Mouse (Mus musculus) embryonic facial prominence, embryonic 14.5 days (tissue): Measurements from ENCODE around the gene Tab2. TPM values are rescaled to one million over a fixed set of nuclear protein-coding genes. Genes with fewer than 3 reads are reported as not detected.

Source experiments
- ATAC-seq: fragments of 200-750 bp; cut with Nextera tagmentation; 2 replicates; pipeline ENCODE4 v1.8.0; 2017; ENCODE audit warnings: low read depth, moderate number of reproducible peaks, moderate TSS enrichment
- DNase-seq: peaks from one replicate; pipeline ENCODE4 v3.0.0-alpha.2; 2015; ENCODE audit warnings: low spot score
- H3K27ac ChIP-seq: fragments of 300-500 bp; sonication (generic); replicated peaks from 2 replicates; pipeline ENCODE4 v1.5.1; 2014; ENCODE audit warnings: low read depth, mild to moderate bottlenecking, low read length, moderate library complexity
- H3K27me3 ChIP-seq: fragments of 300-500 bp; sonication (generic); replicated peaks from 2 replicates; pipeline ENCODE4 v1.6.1; 2014; ENCODE audit warnings: low read length; ENCODE audit not compliant: control insufficient read depth, insufficient read depth
- H3K36me3 ChIP-seq: fragments of 300-500 bp; sonication (generic); 2 replicates; pipeline ENCODE4 v1.6.1; 2014; ENCODE audit warnings: low read length, mixed read lengths; ENCODE audit not compliant: control insufficient read depth, insufficient read depth
- H3K4me1 ChIP-seq: fragments of 300-500 bp; sonication (generic); 2 replicates; pipeline ENCODE4 v1.6.1; 2014; ENCODE audit warnings: antibody characterized with exemption, low read length; ENCODE audit not compliant: control insufficient read depth, insufficient read depth
- H3K4me2 ChIP-seq: fragments of 300-500 bp; sonication (generic); 2 replicates; pipeline ENCODE4 v1.6.1; 2014; ENCODE audit warnings: low read depth, mild to moderate bottlenecking, low read length, moderate library complexity, mixed read lengths
- H3K4me3 ChIP-seq: fragments of 300-500 bp; sonication (generic); 2 replicates; pipeline ENCODE4 v1.5.1; 2014; ENCODE audit warnings: low read depth, mild to moderate bottlenecking, low read length
- H3K9ac ChIP-seq: fragments of 300-500 bp; sonication (generic); 2 replicates; pipeline ENCODE4 v1.6.1; 2014; ENCODE audit warnings: low read depth, mild to moderate bottlenecking, low read length, moderate library complexity, mixed read lengths
- H3K9me3 ChIP-seq: fragments of 300-500 bp; sonication (generic); 2 replicates; pipeline ENCODE4 v1.6.1; 2016; ENCODE audit warnings: low read length; ENCODE audit not compliant: control insufficient read depth
- WGBS: fragments of 180-500 bp; shearing (Covaris S2); extraction: QIAGEN DNeasy Blood & Tissue Kit; methylation state at CpG from one replicate; pipeline ENCODE4 v1.1.7; 2014; 5-methylcytosine and 5-hydroxymethylcytosine counted together
- polyA plus RNA-seq: library from polyadenylated mRNA; unstranded; fragments of >200 nt; fragmentation: Nextera tagmentation; extraction: Ambion mirVana; gene quantifications from 2 replicates; pipeline ENCODE4 v1.2.1, GENCODE M21; 2014

Gene Tab2
- polyA plus RNA-seq, 1 experiment from 2014 or later = 34.9 TPM

DNA sequence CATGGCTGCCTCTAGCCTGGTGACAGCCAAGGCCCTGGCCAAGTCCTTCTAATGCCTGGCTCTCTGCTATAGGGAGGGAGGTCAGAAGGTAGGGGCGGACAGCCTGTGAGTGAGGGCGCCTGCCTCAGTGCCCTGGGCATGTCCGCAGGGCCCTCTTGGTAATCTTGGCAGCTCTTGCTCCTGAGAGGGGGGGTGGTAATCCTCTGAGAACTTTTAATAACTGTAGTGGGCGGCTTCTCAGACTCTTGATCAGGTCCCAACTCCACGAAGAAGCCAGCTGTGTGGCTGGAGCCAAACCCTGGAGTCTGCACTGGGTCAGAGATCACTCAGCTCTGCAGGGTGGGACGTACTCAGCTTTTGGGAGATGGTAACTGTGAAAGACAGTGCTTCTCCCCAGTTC, 91.8 kb downstream of the Tab2 start:
- 69% methylated on average over 6 of the region's 6 CpGs for WGBS
- peaks cover 25% of the 10 kb centered on the region for H3K27me3 ChIP-seq
- ATAC-seq = 0 out of 2 replicates have a peak, but pooled peaks have one; percentile 9

DNA sequence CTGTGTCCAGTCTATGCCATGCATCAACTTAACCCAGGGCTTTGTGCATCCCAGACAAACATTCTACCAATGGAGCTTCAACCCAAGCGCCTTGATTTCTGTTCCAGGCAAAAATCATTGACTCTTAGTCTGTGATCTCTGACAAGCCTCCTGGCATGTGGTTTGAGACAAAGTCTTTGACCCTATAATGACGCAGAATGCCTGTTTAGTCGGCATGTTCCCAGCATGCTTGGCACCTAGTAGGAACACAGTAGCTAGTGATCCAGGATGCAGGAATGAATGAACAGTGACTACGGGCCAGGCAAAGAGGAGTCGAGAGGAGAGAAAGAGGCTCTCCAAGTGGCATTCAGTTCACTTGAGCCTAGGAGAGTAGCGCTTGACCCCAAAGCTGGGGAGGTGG, 92.6 kb downstream of the Tab2 start:
- Histone ChIP-seq H3K4me3 (no peak overlapping the region), H3K4me1 (0 out of 2 replicates have a peak, but pooled peaks cover 7% of the 10 kb centered on the region), H3K4me2 (no peak overlapping the region), H3K36me3 (no peaks in the 10 kb centered on the region), H3K9me3 (no peaks in the 10 kb centered on the region), H3K9ac (no peak overlapping the region), H3K27me3 (peaks cover 22% of the 10 kb centered on the region), H3K27ac (no peak overlapping the region)
- ATAC-seq (no peak), DNase-seq (no peak)
- WGBS = 95% methylated on average over 6 of the region's 6 CpGs

More for the DNA sequence above, 91.8 kb downstream of the Tab2 start:
- Histone ChIP-seq H3K4me3 (no peak overlapping the region), H3K4me2 (no peak overlapping the region), H3K36me3 (no peaks in the 10 kb centered on the region), H3K9me3 (no peaks in the 10 kb centered on the region), H3K27ac (no peak overlapping the region), H3K9ac (no peak overlapping the region), H3K4me1 (0 out of 2 replicates have a peak, but pooled peaks cover 7% of the 10 kb centered on the region)
- DNase-seq = no peak

DNA sequence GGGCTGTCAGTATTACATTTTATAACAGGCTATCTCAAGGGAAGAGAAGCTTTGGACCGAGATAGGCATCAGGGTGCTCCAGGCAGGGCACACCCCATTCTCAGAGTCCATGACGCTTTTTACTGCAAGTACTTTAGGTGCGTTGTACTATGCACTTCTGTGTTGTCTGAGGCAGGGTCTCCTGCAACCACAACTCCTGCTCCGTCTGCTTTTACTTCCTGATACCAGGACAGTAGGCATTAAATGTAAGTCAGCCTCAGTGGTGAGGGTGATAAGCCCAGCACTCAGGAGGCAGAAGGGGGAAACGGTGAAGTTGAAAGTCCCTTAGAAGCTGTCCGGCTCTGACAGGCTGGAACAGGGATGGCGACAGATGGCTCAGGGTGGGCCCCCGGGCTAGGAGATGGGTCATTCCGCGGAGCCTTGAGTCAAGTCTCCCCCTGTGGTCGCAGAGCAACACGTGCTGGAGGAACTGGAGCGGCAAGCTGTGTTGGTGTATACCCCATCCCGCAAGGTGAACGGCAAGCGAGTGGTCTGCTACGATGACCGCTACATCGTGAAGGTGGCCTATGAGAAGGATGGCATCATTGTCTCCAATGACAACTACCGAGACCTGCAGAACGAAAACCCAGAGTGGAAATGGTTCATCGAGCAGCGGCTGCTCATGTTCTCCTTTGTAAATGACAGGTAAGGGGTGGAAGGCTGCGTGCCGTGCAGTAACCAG, 93.9 kb downstream of the Tab2 start:
- no peak for ATAC-seq
- no peaks in the 10 kb centered on the region for H3K36me3 ChIP-seq

DNA sequence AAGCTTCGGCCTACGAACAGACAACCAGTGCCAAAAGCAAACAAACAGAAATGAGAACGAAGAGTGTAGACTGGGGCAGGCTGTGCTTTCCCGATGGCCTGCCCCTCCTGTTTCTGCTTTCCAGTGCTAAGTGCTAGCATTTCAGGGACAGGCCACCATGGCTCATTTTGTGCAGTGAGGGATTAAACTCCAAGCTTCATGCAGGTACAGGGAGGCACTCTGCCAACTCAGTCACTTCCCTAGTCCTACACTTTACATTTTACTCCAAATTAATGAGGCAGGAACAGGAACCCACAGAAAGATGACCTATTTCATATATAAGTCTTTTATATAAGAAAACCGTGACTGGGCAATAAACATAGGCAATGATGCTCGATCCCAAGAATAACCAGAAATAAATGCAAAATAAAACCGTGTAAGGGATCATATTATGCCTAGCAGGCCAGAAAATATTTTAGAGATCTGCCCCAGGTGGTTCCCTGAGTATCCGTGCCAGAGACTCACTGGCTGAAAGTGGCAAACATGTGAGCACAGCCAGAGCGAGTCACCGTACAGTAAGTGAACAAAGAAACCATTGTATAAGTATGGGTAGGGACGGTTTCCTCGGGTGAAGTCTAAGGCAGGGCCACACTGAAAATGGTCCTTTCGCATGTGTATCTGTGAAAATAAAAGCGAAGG, 94.6 kb downstream of the Tab2 start:
- H3K9ac ChIP-seq = no peak overlapping the region
- peak overlapping the region; percentile 35; the same call in 1 of the 2 replicates for H3K27ac ChIP-seq
- no peak overlapping the region for H3K4me2 ChIP-seq
- peak; percentile 53; the same call in 1 of the 2 replicates for ATAC-seq
- peaks cover 2% of the 10 kb centered on the region for H3K27me3 ChIP-seq
- DNase-seq = peak; percentile 32
- H3K4me3 ChIP-seq = no peak overlapping the region
- H3K36me3 ChIP-seq = no peaks in the 10 kb centered on the region
- no peaks in the 10 kb centered on the region for H3K9me3 ChIP-seq
- no peaks in the 10 kb centered on the region for H3K4me1 ChIP-seq
- 60% methylated on average over 14 of the region's 14 CpGs for WGBS

More for the DNA sequence above, 93.9 kb downstream of the Tab2 start:
- Histone ChIP-seq H3K27ac (0 out of 2 replicates have a peak overlapping the region, but pooled peaks have one; percentile 35), H3K4me2 (no peak overlapping the region), H3K4me3 (no peak overlapping the region), H3K27me3 (peaks cover 9% of the 10 kb centered on the region), H3K4me1 (0 out of 2 replicates have a peak, but pooled peaks cover 2% of the 10 kb centered on the region), H3K9me3 (no peaks in the 10 kb centered on the region), H3K9ac (no peak overlapping the region)
- WGBS = 90% methylated on average over 25 of the region's 25 CpGs
- no peak for DNase-seq

DNA sequence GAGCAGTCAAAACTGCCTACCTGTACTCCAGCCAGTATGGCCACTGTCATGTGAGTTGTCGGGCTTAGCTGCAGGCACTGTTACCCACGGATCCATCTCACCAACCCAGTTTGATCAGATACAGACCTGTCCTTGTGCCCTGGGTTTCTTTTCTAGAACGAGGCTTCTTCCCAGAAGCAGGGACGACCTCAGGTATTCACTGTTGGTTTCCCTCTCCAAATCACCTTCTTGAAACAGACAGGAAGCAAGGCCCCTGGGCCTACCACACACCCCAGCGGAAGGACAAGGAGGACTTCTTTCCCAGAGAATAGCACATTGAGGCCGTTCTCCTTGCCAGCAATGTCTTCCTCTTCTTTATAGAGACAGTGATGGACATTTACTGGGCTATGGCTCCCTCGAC, 95.5 kb downstream of the Tab2 start:
- ATAC-seq (no peak), DNase-seq (no peak)
- no peaks in the 10 kb centered on the region for H3K27me3 ChIP-seq
- H3K4me3 ChIP-seq = no peak overlapping the region
- no peaks in the 10 kb centered on the region for H3K36me3 ChIP-seq
- no peaks in the 10 kb centered on the region for H3K9me3 ChIP-seq
- 86% methylated on average over 7 of the region's 7 CpGs for WGBS
- no peak overlapping the region for H3K4me2 ChIP-seq
- H3K9ac ChIP-seq = no peak overlapping the region
- H3K4me1 ChIP-seq = no peaks in the 10 kb centered on the region
- H3K27ac ChIP-seq = no peak overlapping the region

Other genes with a start within 250 kb of the Tab2 start
- 48.0 and 51.8 TPM in 2 replicates for gene Katna1, start 230.2 kb downstream of the Tab2 start, polyA plus RNA-seq
- 82.9 and 87.3 TPM in 2 replicates for gene Ginm1, start 163.4 kb downstream of the Tab2 start, polyA plus RNA-seq
- gene Ppil4, start 163.3 kb downstream of the Tab2 start, polyA plus RNA-seq = 32.8 and 33.6 TPM in 2 replicates
- 0.11 and 0.24 TPM in 2 replicates for gene Zc3h12d, start 123.8 kb downstream of the Tab2 start, polyA plus RNA-seq